Mouse (Mus musculus) heart, postnatal 4 days (tissue): ENCODE measurements around the gene Vstm2a. TPM values are rescaled to one million over a fixed set of nuclear protein-coding genes. Genes with fewer than 3 reads are reported as not detected.
A peak's percentile ranks its signal among the peaks of the same experiment; 100 is the strongest.

ENCODE experiments used
- DNase-seq: peaks from one replicate; pipeline ENCODE4 v3.0.0; 2021
- total RNA-seq, 2 experiments: library from RNA; stranded (reverse); gene quantifications; 2 replicates each; pipeline ENCODE4 v1.2.3; 2021

Gene Vstm2a
- under 1 TPM in 1 of 2 experiments, not detected in 1; 0.14 TPM for total RNA-seq

DNA sequence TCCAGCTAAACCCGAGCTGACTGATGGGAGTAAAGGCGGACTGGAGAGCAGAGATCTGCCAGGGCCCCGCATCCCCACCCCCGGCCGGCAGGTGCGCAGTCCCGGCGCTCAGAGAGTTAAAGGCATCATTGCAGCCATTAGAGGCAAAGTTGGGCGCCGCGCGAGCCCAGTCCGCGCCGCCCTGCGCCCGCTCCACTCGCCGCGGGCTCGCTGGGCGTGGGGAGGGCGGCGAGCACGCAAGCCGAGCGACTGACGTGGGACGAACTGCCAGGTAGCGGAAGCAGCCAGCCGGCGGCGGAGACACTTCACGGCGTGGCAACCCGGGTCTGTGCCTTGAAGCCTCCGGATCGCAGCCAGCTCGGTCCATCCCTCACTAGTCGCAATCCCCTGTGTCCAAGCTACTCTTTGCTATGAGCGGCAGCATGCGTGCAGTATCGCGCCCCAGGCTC lies at the start of gene Vstm2a:
Gene Vstm2a (plus strand): TSS at position 252 of the 449 bp plus-strand sequence.
- peak; percentile 6 for DNase-seq

DNA sequence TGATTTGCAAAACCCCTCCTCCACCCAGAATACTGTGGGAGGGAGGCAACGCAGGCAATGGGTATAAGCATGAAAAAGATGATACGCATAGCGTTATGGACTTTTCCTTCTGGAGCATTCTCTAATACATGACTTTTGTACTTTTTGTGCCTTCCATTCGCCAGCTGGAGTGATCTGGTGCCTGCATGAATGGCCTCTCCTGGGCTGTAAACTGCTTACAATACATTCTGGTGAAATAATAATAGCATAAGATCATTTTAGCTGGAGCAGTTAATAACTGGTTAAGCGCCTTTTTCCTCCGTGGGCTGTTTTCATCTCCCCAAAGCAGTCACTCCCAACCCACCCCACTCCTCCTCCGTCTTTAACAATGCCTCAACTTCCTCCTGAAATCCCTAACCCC lies 513 bp upstream of the Vstm2a start:
- no peak for DNase-seq

DNA sequence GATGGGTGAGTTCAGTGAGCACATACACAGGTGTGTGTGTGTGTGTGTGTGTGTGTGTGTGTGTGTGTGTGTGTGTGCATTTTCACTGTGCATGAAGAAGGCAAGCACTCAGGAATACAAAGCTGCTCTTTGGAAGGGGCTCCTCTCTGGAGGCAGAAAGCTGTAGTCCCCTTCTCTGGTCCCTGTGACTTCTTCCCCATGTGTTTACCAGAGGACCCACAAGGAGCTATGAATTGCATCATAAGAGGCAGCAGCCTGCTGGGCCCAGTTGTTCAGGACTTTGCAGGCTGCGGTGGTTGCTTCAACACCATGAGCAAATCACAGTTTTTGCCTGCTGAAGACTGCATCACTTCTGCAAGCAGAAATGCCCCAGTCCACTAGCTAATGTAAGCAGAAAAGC lies 776 bp downstream of the Vstm2a start:
- no peak for DNase-seq

DNA sequence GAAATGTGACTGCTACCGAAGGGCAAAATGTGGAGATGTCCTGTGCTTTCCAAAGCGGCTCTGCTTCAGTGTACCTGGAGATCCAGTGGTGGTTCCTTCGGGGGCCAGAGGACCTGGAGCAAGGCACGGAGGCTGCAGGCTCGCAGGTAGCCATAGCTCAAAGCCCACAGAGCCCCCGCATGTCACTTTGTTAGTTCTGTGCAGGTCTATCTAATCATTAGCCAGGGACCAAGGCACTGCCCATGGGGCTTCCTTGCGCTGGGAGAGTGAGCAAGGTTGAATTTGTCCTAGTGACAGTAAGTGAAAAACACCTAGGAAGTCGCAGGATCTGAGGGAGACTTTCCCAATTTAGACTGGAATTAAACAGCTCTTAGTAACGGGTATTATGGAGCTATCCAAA lies 2.4 kb downstream of the Vstm2a start:
- no peak for DNase-seq

GRCm38 (mm10) chr11:16260764-16261578 lies 3.4 kb downstream of the Vstm2a start:
- DNase-seq = peak; percentile 64

GRCm38 (mm10) chr11:16268396-16268795 lies 10.9 kb downstream of the Vstm2a start:
- no peak for DNase-seq

DNA sequence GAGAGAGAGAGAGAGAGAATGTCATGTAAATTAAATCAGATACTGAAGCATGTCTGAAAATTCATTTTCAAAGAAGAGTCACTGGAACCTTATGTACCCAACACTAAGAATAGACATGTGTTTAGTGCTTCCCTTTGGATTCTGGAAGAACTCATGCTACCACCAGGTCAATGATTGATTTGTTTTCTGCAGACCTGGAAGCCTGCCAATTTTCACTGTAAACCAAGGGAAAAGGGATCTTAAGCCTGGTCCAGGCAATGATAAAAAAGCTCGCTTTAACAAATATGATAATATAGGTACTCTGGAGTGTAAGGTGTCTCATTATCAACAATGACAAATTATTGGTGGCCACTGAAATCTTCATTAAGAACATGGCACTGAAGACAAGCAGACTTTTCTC lies 32.9 kb downstream of the Vstm2a start:
- no peak for DNase-seq

DNA sequence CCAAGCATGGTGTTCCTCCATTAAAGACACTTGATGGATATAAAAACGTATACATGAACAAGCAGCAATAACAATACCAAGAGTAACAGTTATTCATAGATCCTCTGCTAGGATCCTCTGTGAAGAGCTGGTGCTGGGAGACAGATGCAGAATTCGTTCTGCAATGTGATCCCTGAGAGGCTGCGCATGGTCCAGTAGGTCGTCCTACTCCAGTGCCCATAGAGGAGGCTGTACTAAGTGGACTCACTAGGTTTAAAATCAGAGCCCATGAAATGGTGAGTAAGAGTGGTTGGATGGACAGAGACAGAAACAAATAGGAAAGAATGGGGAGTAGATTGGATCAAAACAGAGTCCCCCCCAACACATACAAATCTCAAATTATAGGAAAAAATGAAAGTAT lies 35.4 kb downstream of the Vstm2a start:
- DNase-seq = no peak

DNA sequence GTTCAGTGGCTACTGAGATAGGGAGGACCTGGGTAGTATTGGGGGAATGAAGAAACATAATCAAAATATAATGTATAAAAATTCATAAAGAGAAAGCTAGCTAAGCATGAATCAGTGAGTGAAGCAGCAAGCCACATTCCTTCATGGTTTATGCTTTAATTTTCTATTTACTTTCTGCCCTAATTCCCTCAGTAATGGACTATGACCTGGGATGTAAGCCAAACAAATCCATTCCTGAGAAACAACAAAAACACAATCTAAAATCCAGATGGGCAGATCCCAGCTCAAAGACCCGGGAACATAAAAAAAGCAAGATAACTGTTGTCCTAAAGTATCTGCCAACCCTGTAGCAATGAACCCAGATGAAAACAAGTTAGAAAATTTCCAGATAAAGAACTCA lies 39.0 kb downstream of the Vstm2a start:
- no peak for DNase-seq

- no peak for DNase-seq
Measured at GRCm38 (mm10) chr11:16299492-16299891, 42.0 kb downstream of the Vstm2a start.

- no peak for DNase-seq
Measured at GRCm38 (mm10) chr11:16299960-16300359, 42.4 kb downstream of the Vstm2a start.

GRCm38 (mm10) chr11:16300709-16301108 lies 43.2 kb downstream of the Vstm2a start:
- DNase-seq = no peak

DNA sequence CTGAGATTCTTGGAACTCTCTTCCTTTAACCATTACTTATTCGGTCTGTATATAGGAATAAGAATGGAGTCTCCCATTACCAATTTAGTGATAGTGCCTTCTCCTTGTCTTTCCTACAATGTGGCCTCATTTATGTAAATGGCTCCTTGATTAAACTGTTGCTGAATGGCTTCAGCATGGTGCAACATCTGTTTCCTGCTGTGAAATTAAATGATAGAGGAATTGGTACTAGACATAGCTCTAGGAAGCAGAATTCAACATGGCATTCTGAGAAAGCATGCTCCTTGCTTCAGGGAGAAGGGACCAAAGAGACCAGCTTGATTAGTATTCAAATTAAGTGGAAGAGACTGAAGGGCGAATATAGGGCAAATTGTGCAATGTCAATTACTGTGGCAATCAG lies 57.6 kb downstream of the Vstm2a start:
- DNase-seq = no peak

GRCm38 (mm10) chr11:16345179-16345578 lies 87.7 kb downstream of the Vstm2a start:
- DNase-seq = no peak

GRCm38 (mm10) chr11:16345676-16346075 lies 88.2 kb downstream of the Vstm2a start:
- no peak for DNase-seq

DNA sequence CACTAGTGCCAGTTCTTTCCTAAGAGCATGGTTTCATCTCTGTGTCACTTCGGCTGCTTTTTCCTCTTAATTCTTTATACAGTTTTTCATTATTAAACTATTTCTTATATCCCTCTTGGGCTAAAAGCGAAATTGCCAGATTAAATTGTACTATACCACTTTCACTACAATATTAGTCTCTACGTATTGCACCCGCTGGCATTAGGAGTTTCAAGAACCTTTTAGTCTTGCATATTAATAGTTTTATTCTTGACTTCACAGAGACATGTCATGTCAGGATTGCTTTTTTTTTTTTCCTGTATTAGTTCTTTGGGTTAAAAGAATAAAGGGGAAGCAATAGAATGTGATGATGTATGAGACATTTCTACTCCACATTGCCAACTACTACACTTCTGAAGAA lies 94.4 kb downstream of the Vstm2a start:
- no peak for DNase-seq

- no peak for DNase-seq
Measured at GRCm38 (mm10) chr11:16354356-16354755, 96.8 kb downstream of the Vstm2a start.

GRCm38 (mm10) chr11:16366852-16367587 lies 109.5 kb downstream of the Vstm2a start:
- no peak for DNase-seq

DNA sequence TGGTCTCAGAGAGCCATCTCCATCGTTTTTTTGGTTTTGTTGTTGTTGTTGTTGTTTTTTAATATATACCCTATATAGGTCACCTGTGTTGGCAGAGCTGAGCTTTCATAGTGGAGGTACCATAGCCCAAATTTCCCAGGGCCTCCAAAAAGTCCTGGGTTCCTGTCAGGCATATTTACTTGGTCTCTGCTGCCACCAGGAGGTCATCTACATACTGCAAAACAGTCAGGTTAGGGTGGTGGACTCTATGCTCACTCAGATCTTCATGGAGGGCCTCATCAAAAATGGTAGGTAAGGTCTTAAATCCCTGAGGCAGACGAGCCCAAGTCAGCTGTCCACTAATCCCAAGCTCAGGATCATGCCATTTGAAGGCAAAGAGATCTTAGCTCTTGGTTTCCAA lies 146.1 kb downstream of the Vstm2a start:
- no peak for DNase-seq

DNA sequence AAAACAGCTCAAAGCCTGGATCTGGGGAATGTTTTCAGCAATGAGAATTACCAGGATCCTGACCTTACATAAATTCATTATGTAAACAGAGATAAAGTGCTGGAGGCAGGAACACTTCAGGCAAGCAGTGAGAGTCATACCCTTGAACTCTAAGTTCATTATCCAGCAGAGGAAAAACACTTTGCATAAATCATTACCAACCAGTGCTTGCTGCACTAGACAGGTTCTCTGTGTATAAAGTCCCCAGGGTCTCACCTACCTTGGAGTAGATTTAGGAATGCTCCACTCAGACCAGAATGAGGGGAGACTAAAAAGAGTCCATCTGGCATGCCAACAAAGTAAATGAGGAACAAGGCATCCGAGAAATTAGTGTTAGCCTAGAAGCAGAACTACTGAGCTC lies 154.2 kb downstream of the Vstm2a start:
- DNase-seq = no peak

GRCm38 (mm10) chr11:16412609-16413008 lies 155.1 kb downstream of the Vstm2a start:
- DNase-seq = peak; percentile 40

- DNase-seq = no peak
Measured at GRCm38 (mm10) chr11:16413077-16413644, 155.6 kb downstream of the Vstm2a start.

DNA sequence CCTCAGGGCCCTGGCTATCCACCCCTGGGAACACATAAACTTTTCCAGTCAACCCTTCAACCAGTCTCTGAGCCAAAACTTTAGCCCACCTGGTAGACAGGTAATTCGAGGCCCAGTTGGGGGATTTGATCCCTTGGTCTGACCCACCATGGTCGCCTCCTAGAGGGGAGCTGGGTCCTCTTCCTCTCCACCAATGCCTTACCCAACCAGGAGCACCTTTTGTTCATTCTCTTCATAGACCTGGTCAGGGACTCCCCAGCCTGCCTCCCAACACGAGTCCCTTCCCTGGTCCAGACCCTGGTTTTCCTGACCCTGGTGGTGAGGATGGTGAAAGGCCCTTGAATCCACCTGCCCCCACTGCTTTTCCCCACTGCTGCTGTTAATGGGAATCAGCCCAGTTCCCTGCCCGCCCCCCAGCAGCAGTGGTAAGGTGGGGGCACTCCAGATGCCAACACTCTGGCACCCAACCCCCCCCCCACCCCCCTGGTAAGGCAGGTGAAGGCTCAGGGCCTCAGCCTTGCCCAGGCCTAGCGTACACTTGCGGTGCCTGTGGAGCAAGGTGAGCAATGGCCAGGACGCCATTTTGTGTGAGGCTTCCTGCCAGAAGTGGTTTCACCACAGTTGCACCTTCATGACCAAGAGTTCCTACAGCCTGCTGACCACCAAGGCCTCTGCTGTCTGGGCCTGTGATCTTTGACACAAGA lies 182.2 kb downstream of the Vstm2a start:
- DNase-seq = no peak
